9 mouse cellular contexts compared by ENCODE assay signal in the genomic region with DNA sequence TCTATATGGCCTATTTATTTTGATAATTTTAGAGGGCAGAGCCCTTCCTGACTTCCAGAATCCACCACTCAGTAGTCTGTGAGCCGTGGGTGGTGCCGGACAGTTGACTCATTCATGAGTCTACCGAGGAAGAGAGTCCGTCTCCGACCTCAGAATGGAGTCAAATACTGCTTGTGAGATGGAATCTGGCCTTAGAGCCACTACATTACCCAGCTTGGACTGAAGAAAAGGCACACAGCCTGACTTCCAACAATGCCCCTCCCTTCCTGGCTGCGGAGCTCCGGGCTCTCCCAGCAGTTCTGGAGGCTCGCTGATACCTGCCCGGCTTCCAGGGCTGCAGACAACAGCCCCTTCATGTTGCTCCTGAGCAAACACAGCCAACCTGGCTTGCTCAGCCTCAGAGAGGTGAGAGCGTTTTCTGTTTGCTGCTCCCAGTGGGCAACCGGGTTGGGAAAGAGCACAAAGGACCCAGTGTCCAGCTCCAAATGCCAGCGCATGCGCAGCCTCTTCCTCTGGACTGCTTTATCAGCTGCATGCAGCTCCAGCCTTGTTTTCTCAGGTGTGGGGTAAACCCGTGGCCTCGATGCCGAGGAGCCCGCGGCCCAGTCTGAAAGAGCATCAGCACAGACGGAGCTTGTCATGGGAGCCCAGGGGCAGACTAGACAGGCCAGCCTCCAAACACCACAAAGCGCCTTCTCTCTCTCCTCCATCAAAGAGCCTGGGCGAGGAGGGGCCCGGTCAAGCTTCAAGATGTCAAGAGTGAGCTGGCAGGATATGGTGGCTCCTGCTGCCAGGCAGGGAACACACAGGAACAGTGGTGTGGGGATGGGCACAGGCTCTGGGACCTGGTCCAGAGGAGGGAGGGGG. TPM values are rescaled to one million over a fixed set of nuclear protein-coding genes. Genes with fewer than 3 reads are reported as not detected.
DNase-seq lines count a peak whose midpoint lies in the region; ATAC-seq and TF ChIP-seq lines count a peak whose summit lies in the region.
"Had no signal": no experiment of that assay in that cellular context is flagged by ENCODE, and none has a peak within 500 bp of the region (broad histone marks: within the 10 kb centered on the region; RNA-seq: fewer than 3 reads in every experiment).

No protein-coding gene starts in this region.

- no peak overlapping the region for H3K4me2 ChIP-seq in forebrain, postnatal 0 days (ENCODE audit: low read depth)
- H3K4me2 ChIP-seq in hindbrain, embryonic 16.5 days (ENCODE audit: low read length), result peak overlapping the region; percentile 44
- peak overlapping the region; percentile 50 for H3K4me2 ChIP-seq in lung, postnatal 0 days (replicated peaks; ENCODE audit: low read depth, low read length)
- peak overlapping the region; percentile 31 for H3K4me2 ChIP-seq in stomach, embryonic 14.5 days (replicated peaks; ENCODE audit: low read depth, low read length)

- no peaks in the 10 kb centered on the region for H3K4me1 ChIP-seq in forebrain, postnatal 0 days (ENCODE audit: insufficient read depth)
- peaks cover 23% of the 10 kb centered on the region for H3K4me1 ChIP-seq in hindbrain, embryonic 16.5 days (ENCODE audit: control insufficient read depth, insufficient read depth, low read depth, low read length)
- H3K4me1 ChIP-seq in lung, postnatal 0 days (ENCODE audit: insufficient read depth, low read depth, low read length), result peaks cover 12% of the 10 kb centered on the region
- peaks cover 31% of the 10 kb centered on the region for H3K4me1 ChIP-seq in stomach, embryonic 14.5 days (ENCODE audit: control insufficient read depth, insufficient read depth, low read length)

- H3K27me3 ChIP-seq in forebrain, postnatal 0 days (ENCODE audit: insufficient read depth, low read length), result no peaks in the 10 kb centered on the region
- H3K27me3 ChIP-seq in hindbrain, embryonic 16.5 days (replicated peaks; ENCODE audit: control insufficient read depth, insufficient read depth, low read length), result no peaks in the 10 kb centered on the region
- no peaks in the 10 kb centered on the region for H3K27me3 ChIP-seq in lung, postnatal 0 days (replicated peaks; ENCODE audit: insufficient read depth, low read length)
- no peaks in the 10 kb centered on the region for H3K27me3 ChIP-seq in stomach, embryonic 14.5 days (ENCODE audit: control insufficient read depth, insufficient read depth, low read length)

- no peak for TF ChIP-seq CTCF in forebrain, postnatal 0 days (IDR thresholded peaks at IDR 0.05; ENCODE audit: low read depth)
- 0 out of 2 replicates have a peak, but pooled peaks have one; percentile 9 for TF ChIP-seq CTCF in lung, postnatal 0 days (IDR thresholded peaks at IDR 0.05)

- peak; percentile 25 to 51 for DNase-seq in urinary bladder, adult 18-20 months (ENCODE audit: low spot score in 2 of 2)
- DNase-seq in urinary bladder, postnatal 10 days (ENCODE audit: low spot score), result no peak
- no peak for DNase-seq in forebrain, postnatal 0 days
- peak; percentile 56 to 64 for DNase-seq in layer of hippocampus, postnatal 36 days
- peak; percentile 80 for DNase-seq in lung, postnatal 0 days (ENCODE audit: low spot score)
- no peak for DNase-seq in thymus, postnatal 25 days

- TF ChIP-seq EP300 in lung, postnatal 0 days (IDR thresholded peaks at IDR 0.05), result no peak

- 56% methylated on average over 22 of the region's 22 CpGs for WGBS in forebrain, postnatal 0 days
- WGBS in hindbrain, embryonic 16.5 days, result 44% methylated on average over 22 of the region's 22 CpGs
- WGBS in lung, postnatal 0 days, result 22% methylated on average over 22 of the region's 22 CpGs
- 45% methylated on average over 22 of the region's 22 CpGs for WGBS in stomach, embryonic 14.5 days

- no peak overlapping the region for H3K4me3 ChIP-seq in forebrain, postnatal 0 days (ENCODE audit: low read depth, low read length)
- no peak overlapping the region for H3K4me3 ChIP-seq in hindbrain, embryonic 16.5 days (ENCODE audit: low read length)
- no peak overlapping the region for H3K4me3 ChIP-seq in lung, postnatal 0 days (ENCODE audit: low read depth, low read length)
- no peak overlapping the region for H3K4me3 ChIP-seq in stomach, embryonic 14.5 days (ENCODE audit: low read depth, low read length)

- H3K9me3 ChIP-seq in forebrain, postnatal 0 days (ENCODE audit: low read length), result no peaks in the 10 kb centered on the region
- H3K9me3 ChIP-seq in hindbrain, embryonic 16.5 days (ENCODE audit: control insufficient read depth, low read length), result no peaks in the 10 kb centered on the region
- no peaks in the 10 kb centered on the region for H3K9me3 ChIP-seq in lung, postnatal 0 days (ENCODE audit: low read length)
- H3K9me3 ChIP-seq in stomach, embryonic 14.5 days (ENCODE audit: control insufficient read depth, low read depth, low read length), result no peaks in the 10 kb centered on the region

- no peak overlapping the region for H3K9ac ChIP-seq in forebrain, postnatal 0 days
- H3K9ac ChIP-seq in hindbrain, embryonic 16.5 days (ENCODE audit: low read depth, low read length), result peak overlapping the region; percentile 47
- H3K9ac ChIP-seq in lung, postnatal 0 days (replicated peaks; ENCODE audit: low read depth), result no peak overlapping the region
- no peak overlapping the region; the same call in 1 of the 2 replicates for H3K9ac ChIP-seq in stomach, embryonic 14.5 days (replicated peaks; ENCODE audit: low read depth, low read length)

- peak; percentile 35 for ATAC-seq in forebrain, postnatal 0 days
- ATAC-seq in hindbrain, embryonic 16.5 days, result peak; percentile 74
- peak; percentile 43 for ATAC-seq in lung, postnatal 0 days
- peak; percentile 81 for ATAC-seq in stomach, embryonic 14.5 days (ENCODE audit: insufficient number of reproducible peaks, insufficient read depth, low FRiP score, low read depth)

- peak overlapping the region; percentile 58; the same call in 1 of the 2 replicates for H3K27ac ChIP-seq in forebrain, postnatal 0 days (ENCODE audit: low read depth, low read length)
- H3K27ac ChIP-seq in hindbrain, embryonic 16.5 days (ENCODE audit: low read depth, low read length), result peak overlapping the region; percentile 81
- H3K27ac ChIP-seq in lung, postnatal 0 days (ENCODE audit: low read length), result no peak overlapping the region
- peak overlapping the region; percentile 77 for H3K27ac ChIP-seq in stomach, embryonic 14.5 days (ENCODE audit: low read length)

- no peaks in the 10 kb centered on the region for H3K36me3 ChIP-seq in forebrain, postnatal 0 days (ENCODE audit: insufficient read depth)
- H3K36me3 ChIP-seq in hindbrain, embryonic 16.5 days (ENCODE audit: control insufficient read depth, insufficient read depth, low read length), result no peaks in the 10 kb centered on the region
- no peaks in the 10 kb centered on the region for H3K36me3 ChIP-seq in lung, postnatal 0 days (ENCODE audit: insufficient read depth, low read length)
- no peaks in the 10 kb centered on the region for H3K36me3 ChIP-seq in stomach, embryonic 14.5 days (ENCODE audit: control insufficient read depth, insufficient read depth, low read length)
- H3K36me3 ChIP-seq: G1E had no signal

RNA-seq across cellular contexts. Expression of a gene that starts 39.0 kb away (rescaled TPM):
- total RNA-seq in forebrain, postnatal 0 days (2014; rRNA removed), result 3.2 and 6.2 TPM in 2 replicates
- 4.4 and 4.8 TPM in 2 replicates for polyA plus RNA-seq in forebrain, postnatal 0 days (2015; fragmentation: Nextera tagmentation; extraction: Ambion mirVana)
- 6.8 and 6.9 TPM in 2 replicates for polyA plus RNA-seq in hindbrain, embryonic 16.5 days (2015; fragmentation: Nextera tagmentation; extraction: Ambion mirVana)
- total RNA-seq in layer of hippocampus, postnatal 36 days (2021), result under 1 TPM; 0.27 to 0.38 TPM
- polyA plus RNA-seq in lung, postnatal 0 days (2015; fragmentation: Nextera tagmentation; extraction: Ambion mirVana), result 15.6 and 17.1 TPM in 2 replicates
- 3.7 and 5.0 TPM in 2 replicates for polyA plus RNA-seq in stomach, embryonic 14.5 days (2014; fragmentation: Nextera tagmentation; extraction: Ambion mirVana)
- total RNA-seq: G1E had no signal
- polyA plus RNA-seq: G1E had no signal

Comparison
In these comparisons a context has a peak if more than half of its experiments do, and no peak if none do; other contexts are left out.
1. DNase-seq: peak in urinary bladder, adult 18-20 months (2 of 2), layer of hippocampus, postnatal 36 days (2 of 2) and lung, postnatal 0 days (single experiment); none in urinary bladder, postnatal 10 days (single experiment), forebrain, postnatal 0 days (single experiment) and thymus, postnatal 25 days (single experiment).
2. Peak in every context shown above with its lines, with median percentiles within 50 percentile points of each other: ATAC-seq.